Mouse (Mus musculus): Measurements from ENCODE around the gene Trpv5. TPM values are rescaled to one million over a fixed set of nuclear protein-coding genes. Genes with fewer than 3 reads are reported as not detected.

Gene Trpv5
- polyA plus RNA-seq, 1 experiment, result 6.6 TPM

- Histone ChIP-seq H3K27me3 (replicated peaks; ENCODE audit: control insufficient read depth, insufficient read depth, low read length) (no peaks in the 10 kb centered on the region), H3K4me1 (ENCODE audit: control insufficient read depth, insufficient read depth, low read length) (peaks cover 9% of the 10 kb centered on the region), H3K36me3 (ENCODE audit: control insufficient read depth, insufficient read depth, low read length) (no peaks in the 10 kb centered on the region), H3K27ac (ENCODE audit: insufficient read depth, low read depth, low read length) (no peak overlapping the region), H3K4me3 (ENCODE audit: insufficient read depth, low read depth, low read length) (no peak overlapping the region)
- WGBS, result 86% methylated on average over 2 of the region's 2 CpGs
- no peak for DNase-seq
- TF ChIP-seq CTCF (conservative IDR thresholded peaks at IDR 0.05; ENCODE audit: insufficient read depth, insufficient read length, low read depth, low read length), result no peak
- no peak for TF ChIP-seq POLR2A (IDR thresholded peaks at IDR 0.05; ENCODE audit: low read depth, low read length)
Measured at GRCm38 (mm10) chr6:41676530-41676929, 4.0 kb downstream of the Trpv5 start.

GRCm38 (mm10) chr6:41662320-41662719, 18.2 kb downstream of the Trpv5 start:
- DNase-seq, result peak; percentile 28
- no peaks in the 10 kb centered on the region for H3K4me1 ChIP-seq (ENCODE audit: control insufficient read depth, insufficient read depth, low read length)
- no peaks in the 10 kb centered on the region for H3K27me3 ChIP-seq (replicated peaks; ENCODE audit: control insufficient read depth, insufficient read depth, low read length)
- TF ChIP-seq CTCF (conservative IDR thresholded peaks at IDR 0.05; ENCODE audit: insufficient read depth, insufficient read length, low read depth, low read length) (no peak), POLR2A (IDR thresholded peaks at IDR 0.05; ENCODE audit: low read depth, low read length) (no peak)
- H3K27ac ChIP-seq (ENCODE audit: insufficient read depth, low read depth, low read length), result no peak overlapping the region
- H3K36me3 ChIP-seq (ENCODE audit: control insufficient read depth, insufficient read depth, low read length), result no peaks in the 10 kb centered on the region
- no peak overlapping the region for H3K4me3 ChIP-seq (ENCODE audit: insufficient read depth, low read depth, low read length)
- 21% methylated on average over 2 of the region's 2 CpGs for WGBS

- no peaks in the 10 kb centered on the region for H3K27me3 ChIP-seq (replicated peaks; ENCODE audit: control insufficient read depth, insufficient read depth, low read length)
- TF ChIP-seq CTCF (conservative IDR thresholded peaks at IDR 0.05; ENCODE audit: insufficient read depth, insufficient read length, low read depth, low read length) (no peak), POLR2A (IDR thresholded peaks at IDR 0.05; ENCODE audit: low read depth, low read length) (no peak)
- H3K4me1 ChIP-seq (ENCODE audit: control insufficient read depth, insufficient read depth, low read length), result no peaks in the 10 kb centered on the region
- no peak overlapping the region for H3K27ac ChIP-seq (ENCODE audit: insufficient read depth, low read depth, low read length)
- 56% methylated on average over 1 of the region's 1 CpGs for WGBS
- H3K36me3 ChIP-seq (ENCODE audit: control insufficient read depth, insufficient read depth, low read length), result no peaks in the 10 kb centered on the region
- no peak overlapping the region for H3K4me3 ChIP-seq (ENCODE audit: insufficient read depth, low read depth, low read length)
- no peak for DNase-seq
Measured at GRCm38 (mm10) chr6:41658487-41658886, 22.1 kb downstream of the Trpv5 start.

- WGBS, result 80% methylated on average over 8 of the region's 8 CpGs
- Histone ChIP-seq H3K36me3 (ENCODE audit: control insufficient read depth, insufficient read depth, low read length) (no peaks in the 10 kb centered on the region), H3K4me1 (ENCODE audit: control insufficient read depth, insufficient read depth, low read length) (no peaks in the 10 kb centered on the region), H3K27me3 (replicated peaks; ENCODE audit: control insufficient read depth, insufficient read depth, low read length) (no peaks in the 10 kb centered on the region; the same call in 1 of the 2 replicates), H3K27ac (ENCODE audit: insufficient read depth, low read depth, low read length) (no peak overlapping the region), H3K4me3 (ENCODE audit: insufficient read depth, low read depth, low read length) (no peak overlapping the region)
- no peak for DNase-seq
- TF ChIP-seq CTCF (conservative IDR thresholded peaks at IDR 0.05; ENCODE audit: insufficient read depth, insufficient read length, low read depth, low read length), result no peak
- no peak for TF ChIP-seq POLR2A (IDR thresholded peaks at IDR 0.05; ENCODE audit: low read depth, low read length)
Measured at GRCm38 (mm10) chr6:41654648-41655047, 25.9 kb downstream of the Trpv5 start.

GRCm38 (mm10) chr6:41653173-41653572, 27.4 kb downstream of the Trpv5 start:
- Histone ChIP-seq H3K27ac (ENCODE audit: insufficient read depth, low read depth, low read length) (no peak overlapping the region), H3K36me3 (ENCODE audit: control insufficient read depth, insufficient read depth, low read length) (no peaks in the 10 kb centered on the region), H3K4me1 (ENCODE audit: control insufficient read depth, insufficient read depth, low read length) (no peaks in the 10 kb centered on the region), H3K4me3 (ENCODE audit: insufficient read depth, low read depth, low read length) (no peak overlapping the region), H3K27me3 (replicated peaks; ENCODE audit: control insufficient read depth, insufficient read depth, low read length) (no peaks in the 10 kb centered on the region; the same call in 1 of the 2 replicates)
- 91% methylated on average over 5 of the region's 5 CpGs for WGBS
- TF ChIP-seq CTCF (conservative IDR thresholded peaks at IDR 0.05; ENCODE audit: insufficient read depth, insufficient read length, low read depth, low read length), result no peak
- no peak for TF ChIP-seq POLR2A (IDR thresholded peaks at IDR 0.05; ENCODE audit: low read depth, low read length)
- DNase-seq, result no peak

- H3K4me3 ChIP-seq (ENCODE audit: insufficient read depth, low read depth, low read length), result no peak overlapping the region
- H3K27ac ChIP-seq (ENCODE audit: insufficient read depth, low read depth, low read length), result no peak overlapping the region
- no peak for DNase-seq
- no peaks in the 10 kb centered on the region; the same call in 1 of the 2 replicates for H3K27me3 ChIP-seq (replicated peaks; ENCODE audit: control insufficient read depth, insufficient read depth, low read length)
- no peak for TF ChIP-seq CTCF (conservative IDR thresholded peaks at IDR 0.05; ENCODE audit: insufficient read depth, insufficient read length, low read depth, low read length)
- TF ChIP-seq POLR2A (IDR thresholded peaks at IDR 0.05; ENCODE audit: low read depth, low read length), result no peak
- no peaks in the 10 kb centered on the region for H3K36me3 ChIP-seq (ENCODE audit: control insufficient read depth, insufficient read depth, low read length)
- no peaks in the 10 kb centered on the region for H3K4me1 ChIP-seq (ENCODE audit: control insufficient read depth, insufficient read depth, low read length)
Measured at GRCm38 (mm10) chr6:41646672-41647071, 33.9 kb downstream of the Trpv5 start.

GRCm38 (mm10) chr6:41646220-41646619, 34.3 kb downstream of the Trpv5 start:
- H3K27ac ChIP-seq (ENCODE audit: insufficient read depth, low read depth, low read length), result no peak overlapping the region
- WGBS, result 85% methylated on average over 3 of the region's 3 CpGs
- H3K4me3 ChIP-seq (ENCODE audit: insufficient read depth, low read depth, low read length), result no peak overlapping the region
- H3K27me3 ChIP-seq (replicated peaks; ENCODE audit: control insufficient read depth, insufficient read depth, low read length), result no peaks in the 10 kb centered on the region; the same call in 1 of the 2 replicates
- no peak for DNase-seq
- H3K4me1 ChIP-seq (ENCODE audit: control insufficient read depth, insufficient read depth, low read length), result no peaks in the 10 kb centered on the region
- no peaks in the 10 kb centered on the region for H3K36me3 ChIP-seq (ENCODE audit: control insufficient read depth, insufficient read depth, low read length)
- TF ChIP-seq CTCF (conservative IDR thresholded peaks at IDR 0.05; ENCODE audit: insufficient read depth, insufficient read length, low read depth, low read length), result no peak
- TF ChIP-seq POLR2A (IDR thresholded peaks at IDR 0.05; ENCODE audit: low read depth, low read length), result no peak
